Mouse (Mus musculus) heart, postnatal 4 days (tissue): ENCODE data around the gene Olfr1393. TPM values are rescaled to one million over a fixed set of nuclear protein-coding genes. Genes with fewer than 3 reads are reported as not detected.
"Not testable (repeated sequence)": the region's sequence is repeated elsewhere in the genome, so short reads cannot be mapped to it uniquely, and the experiment has no call there.

Source experiments
- DNase-seq: peaks from one replicate; pipeline ENCODE4 v3.0.0; 2021
- total RNA-seq, 2 experiments: library from RNA; stranded (reverse); gene quantifications; 2 replicates each; pipeline ENCODE4 v1.2.3; 2021

The Olfr1393 gene
- total RNA-seq, 2 experiments from 2014 or later, result 0.23 to 0.33 TPM

DNA sequence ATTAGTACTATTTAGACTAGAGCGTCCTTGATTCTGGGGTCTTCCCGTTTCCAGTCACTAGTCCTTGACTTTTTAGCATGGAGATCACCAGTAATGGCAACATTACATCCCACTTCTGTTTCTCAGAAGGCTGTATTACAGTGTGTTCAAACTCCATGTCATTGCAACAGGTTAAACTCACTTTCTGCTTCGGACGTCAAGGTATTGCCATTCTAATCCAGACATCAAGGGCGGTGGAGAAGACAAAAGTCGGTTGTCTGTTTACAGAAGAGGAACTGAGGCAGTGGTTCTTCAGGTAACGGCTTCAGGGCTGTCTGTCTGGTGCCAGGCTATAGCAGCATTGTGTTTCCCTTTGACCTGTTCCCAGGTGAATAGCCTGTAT is 26.7 kb upstream of the Olfr1393 start:
- DNase-seq, result no peak

DNA sequence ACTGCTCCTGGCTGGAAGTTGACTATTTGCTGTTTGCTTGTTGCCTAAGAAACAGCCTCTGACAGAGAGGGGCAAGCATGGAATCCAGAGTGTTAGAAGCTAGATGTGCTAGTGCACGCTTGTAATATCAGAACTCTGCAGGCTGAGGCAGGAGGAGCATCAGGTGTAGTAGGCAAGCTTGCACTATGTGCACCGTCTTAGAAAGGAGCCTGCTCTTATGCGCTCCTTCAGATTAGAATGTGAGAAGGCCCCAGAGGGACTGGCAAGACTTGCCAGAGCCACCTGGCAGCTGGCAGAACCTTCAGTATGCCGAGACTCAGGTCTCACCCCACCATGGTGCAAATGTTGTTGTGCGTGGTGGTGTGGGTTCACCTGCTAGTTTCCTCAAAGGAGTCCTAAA is 26.1 kb upstream of the Olfr1393 start:
- DNase-seq, result no peak

DNA sequence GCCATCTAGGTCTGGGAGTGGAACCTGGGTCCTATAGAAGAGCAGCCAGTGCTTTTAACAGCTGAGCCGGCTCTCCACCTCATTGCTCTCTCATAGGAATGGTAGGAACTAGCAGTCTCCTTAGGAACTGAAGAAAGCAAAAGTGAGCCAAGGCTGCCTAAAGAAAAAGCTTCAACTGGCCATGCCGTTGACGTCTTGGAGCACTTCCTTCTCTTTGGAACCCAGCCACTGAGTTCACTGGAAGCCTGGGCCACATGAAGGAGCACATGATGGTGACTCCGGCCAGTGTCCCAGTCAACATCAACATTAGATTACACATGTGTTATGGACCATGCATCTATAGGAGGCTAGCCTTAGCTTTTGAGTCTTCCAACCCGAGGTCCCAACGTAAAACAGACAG is 25.1 kb upstream of the Olfr1393 start:
- DNase-seq, result no peak

DNA sequence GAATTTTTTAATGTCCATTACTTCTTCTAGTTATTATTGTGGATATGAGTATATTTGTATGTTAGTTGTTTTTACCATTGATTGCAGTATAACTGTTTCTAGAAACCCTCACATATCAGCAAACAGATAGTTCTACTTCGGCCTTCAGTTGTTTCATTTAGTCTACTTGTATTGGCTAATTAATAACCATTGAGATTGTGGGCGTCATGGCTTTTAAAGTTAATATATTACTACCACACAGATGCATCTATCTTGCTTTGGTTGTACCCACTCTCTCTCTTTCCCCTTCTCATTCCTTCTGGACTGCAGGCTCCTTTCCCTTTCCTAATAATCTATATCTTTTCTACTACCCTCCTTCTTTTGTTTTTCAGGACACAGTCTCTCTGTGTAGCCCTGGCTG is 18.8 kb upstream of the Olfr1393 start:
- DNase-seq, result no peak

DNA sequence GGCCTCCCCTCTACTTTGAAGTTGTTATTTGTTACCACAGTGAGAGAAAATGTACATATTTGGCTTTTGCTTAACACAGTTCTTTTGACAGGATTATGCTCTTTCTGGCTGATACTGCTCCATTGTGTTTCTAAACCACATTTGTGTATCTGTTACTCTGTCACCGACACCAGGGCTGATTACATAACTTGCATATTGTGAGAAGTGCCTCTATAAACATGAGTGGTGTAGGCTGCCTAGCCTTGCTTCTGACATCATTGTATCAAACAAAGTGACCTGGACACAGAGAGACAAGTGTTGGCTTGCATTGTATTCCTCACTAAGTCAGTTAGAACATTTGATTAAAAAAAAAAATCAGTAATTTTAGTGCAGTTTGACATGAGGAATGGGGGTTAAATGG is 18.3 kb upstream of the Olfr1393 start:
- no peak for DNase-seq

DNA sequence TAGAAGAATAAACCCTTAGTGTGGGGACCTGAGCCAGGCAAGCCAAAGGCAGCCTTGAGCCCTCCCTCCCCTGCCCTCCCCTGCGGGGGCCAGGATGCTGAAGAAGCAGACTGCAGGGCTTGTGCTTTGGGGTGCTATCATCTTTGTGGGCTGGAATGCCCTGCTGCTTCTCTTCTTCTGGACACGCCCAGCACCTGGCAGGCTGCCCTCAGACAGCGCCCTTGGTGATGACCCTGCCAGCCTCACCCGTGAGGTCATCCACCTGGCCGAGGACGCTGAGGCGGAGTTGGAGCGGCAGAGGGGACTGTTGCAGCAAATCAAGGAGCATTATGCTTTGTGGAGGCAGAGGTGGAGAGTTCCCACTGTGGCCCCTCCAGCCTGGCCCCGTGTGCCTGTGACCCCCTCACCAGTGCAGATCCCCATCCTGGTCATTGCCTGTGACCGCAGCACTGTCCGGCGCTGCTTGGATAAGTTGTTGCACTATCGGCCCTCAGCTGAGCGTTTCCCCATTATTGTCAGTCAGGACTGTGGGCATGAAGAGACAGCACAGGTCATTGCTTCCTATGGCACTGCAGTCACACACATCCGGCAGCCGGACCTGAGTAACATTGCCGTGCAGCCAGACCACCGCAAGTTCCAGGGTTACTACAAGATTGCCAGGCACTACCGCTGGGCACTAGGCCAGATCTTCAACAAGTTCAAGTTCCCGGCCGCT is 17.3 kb upstream of the Olfr1393 start:
- peak; percentile 86 for DNase-seq

DNA sequence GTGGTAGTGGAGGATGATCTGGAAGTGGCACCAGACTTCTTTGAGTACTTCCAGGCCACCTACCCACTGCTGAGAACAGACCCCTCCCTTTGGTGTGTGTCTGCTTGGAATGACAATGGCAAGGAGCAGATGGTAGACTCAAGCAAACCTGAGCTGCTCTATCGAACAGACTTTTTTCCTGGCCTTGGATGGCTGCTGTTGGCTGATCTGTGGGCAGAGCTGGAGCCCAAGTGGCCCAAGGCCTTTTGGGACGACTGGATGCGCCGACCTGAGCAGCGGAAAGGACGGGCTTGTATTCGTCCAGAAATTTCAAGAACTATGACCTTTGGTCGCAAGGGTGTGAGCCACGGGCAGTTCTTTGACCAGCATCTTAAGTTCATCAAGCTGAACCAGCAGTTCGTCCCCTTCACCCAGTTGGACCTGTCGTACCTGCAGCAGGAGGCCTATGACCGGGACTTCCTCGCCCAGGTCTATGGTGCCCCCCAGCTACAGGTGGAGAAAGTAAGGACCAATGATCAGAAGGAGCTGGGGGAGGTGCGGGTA is 16.7 kb upstream of the Olfr1393 start:
- DNase-seq, result no peak

DNA sequence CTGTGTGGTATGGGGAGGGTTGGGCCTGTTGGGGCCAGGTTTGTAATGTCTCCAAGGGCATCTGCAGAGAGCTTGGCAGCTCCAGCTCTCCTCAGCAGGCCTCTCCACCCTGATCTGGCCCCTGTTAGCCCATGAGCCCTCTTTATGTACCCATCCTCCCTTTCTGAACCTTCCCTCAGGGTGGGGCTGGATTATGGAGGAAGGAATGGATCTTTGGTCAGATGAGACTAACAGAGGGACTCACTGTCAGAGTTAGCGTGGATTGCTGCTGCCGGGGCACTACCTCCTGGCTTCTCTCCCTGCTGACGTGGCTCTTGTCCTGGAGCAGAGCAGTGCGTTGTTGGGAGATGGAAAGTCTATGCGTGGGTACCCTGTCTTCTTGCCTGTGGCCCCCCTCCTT is 15.8 kb upstream of the Olfr1393 start:
- DNase-seq, result no peak

DNA sequence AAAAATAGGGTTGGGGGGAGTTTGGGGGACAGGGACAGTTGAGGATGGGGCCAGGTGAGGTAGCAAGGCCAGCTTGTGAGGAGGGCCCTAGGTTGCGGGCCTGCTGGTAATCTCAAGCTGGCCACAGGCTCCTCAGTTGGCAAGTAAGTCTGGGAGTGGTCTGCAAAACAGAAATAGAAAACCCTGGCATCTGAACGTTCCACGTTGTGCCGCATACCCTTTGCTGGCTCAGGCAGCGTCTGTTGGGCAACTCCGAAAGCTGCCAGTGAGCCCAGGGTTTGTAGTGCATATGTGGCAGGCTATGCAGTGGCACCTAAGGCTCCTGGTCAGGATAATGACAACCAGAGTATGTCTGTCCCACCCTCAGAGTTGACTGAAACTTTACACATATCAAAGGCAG is 15.0 kb upstream of the Olfr1393 start:
- no peak for DNase-seq

DNA sequence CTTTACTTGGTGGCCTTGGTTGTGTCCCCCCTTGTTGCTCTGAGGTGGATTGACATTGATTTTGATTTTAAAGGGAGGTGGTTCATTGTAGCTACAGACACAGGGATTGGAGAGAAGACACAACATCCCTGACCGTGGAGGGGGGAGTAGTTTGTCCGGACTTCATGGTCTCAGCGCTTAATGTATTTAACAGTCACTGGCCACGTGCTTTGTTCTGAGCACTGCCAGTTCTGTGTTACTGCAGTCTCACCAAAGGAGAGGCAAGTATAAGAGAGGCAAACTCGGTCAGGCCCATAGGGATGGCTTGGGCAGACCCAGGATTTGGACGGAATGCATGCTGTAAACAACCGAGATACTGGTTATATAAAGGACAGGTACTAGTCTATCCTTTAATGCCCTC is 14.0 kb upstream of the Olfr1393 start:
- no peak for DNase-seq

DNA sequence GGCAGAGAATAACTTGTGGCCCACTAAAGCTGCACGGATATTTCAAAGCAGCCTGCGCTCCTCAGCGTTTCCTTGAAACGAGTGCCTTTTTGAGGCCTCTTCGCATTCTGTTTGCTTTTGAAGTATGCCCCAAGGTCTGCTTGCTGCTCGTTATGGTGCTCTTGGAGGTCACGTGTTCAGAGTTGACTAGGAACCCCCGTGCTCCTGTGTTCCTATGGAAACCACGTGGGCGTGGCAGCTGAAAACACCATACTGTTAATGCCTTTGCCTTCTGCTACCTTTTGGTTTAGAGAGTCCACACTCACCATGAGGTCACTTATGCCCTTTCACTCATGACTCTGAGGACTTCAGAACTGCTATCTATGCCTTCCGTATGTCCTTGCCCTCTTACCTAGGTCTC is 13.5 kb upstream of the Olfr1393 start:
- DNase-seq, result no peak

DNA sequence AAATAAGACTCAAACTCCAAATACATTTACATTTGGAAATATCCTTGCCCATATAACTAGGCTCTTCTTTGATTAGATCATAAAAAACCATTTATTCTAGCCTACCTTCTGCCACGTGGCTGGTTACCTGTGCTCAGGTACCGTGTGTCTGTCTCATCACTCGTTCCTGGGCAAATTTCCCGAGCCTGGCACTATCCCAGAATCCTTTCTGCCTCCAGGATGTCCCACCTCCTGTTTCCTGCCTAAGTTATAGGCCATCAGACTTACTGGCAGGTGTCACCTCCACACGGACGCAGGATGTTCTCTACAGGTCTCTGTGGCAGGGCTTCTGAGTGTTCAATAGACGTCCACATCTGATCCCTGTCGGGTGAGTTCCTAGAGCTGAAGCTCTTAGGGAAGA is 13.0 kb upstream of the Olfr1393 start:
- DNase-seq, result no peak

DNA sequence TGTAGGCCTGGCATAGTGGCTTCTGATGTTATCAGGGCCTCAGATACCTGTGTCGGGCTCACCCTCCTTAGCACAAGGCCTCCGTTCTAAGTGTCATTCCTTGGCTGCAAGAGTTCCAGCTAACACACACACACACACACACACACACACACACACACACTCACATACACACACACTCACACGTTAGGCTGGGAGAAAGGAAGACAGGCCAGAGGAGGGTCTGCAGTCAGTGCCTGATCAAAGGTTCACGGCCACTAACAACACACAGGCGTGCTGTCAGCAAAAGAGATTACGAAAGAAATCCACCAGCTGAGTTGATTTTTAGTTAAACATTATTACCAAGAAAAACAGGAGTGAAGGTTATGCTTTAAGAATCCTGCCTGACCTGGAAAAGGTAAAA is 11.4 kb upstream of the Olfr1393 start:
- DNase-seq, result no peak

DNA sequence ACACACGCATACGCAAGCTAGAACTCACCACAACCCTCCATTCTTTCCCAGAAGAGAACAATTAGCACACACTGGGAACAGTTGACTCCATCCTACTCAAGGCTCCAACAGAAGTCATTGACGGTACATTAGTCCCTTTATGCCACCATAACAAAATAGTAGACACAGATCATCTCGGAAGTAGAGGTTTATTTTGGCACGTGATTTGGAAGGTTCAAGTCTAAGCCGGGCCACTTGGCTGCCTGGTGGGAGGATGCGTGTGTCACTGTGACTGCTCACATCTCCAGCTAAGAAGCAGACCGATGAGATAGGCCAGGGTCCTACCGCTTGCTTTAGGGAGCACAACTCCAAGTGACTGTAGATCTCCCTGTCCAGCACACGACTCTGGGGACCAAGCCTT is 10.8 kb upstream of the Olfr1393 start:
- DNase-seq, result no peak

DNA sequence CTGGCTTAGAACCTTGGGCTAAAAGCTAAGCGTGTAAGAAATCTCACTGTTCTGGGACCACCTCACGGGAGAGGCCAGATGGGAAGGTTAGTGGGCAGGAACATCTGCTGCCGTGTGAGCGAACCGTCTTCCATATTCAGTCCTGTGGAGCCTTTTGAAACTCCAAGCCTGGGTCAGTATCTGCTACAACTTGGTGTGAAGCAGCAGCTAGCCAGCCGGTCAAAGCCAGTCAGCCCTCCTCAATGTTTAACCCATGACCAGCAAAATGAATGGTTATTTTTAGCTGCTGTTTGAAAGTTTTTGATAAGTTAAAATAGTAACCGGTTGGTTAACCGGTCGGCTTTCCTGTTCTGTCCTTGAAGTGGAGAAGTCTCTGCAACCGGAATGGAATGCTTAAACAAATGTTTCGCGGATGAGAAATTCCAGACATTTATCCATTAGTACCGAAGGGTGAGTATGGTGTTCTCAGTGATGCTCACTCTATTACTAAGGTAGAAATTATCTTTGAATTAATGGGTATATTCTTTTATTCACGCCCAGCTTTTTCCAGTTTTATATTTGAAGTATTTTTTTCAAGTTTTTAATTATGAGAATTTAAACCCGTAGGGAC is 10.0 kb upstream of the Olfr1393 start:
- DNase-seq, result peak; percentile 42

DNA sequence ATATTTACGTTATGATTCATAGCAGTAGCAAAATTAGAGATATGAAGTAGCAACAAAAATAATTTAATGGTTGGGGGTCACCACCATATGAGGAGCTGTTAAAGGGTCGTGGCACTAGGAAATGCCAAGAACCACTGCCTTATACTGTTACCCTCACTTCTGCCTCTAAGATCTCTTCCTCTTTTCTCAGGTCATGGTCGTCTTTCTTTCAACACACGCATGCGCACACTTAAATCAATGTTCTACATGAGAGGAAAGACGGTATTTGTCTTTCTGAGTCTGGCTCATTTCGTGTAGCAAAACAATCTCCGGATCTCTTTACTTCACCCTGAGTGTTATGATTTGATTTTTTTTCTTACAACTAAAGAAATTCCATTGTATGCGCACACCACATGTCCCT is 8.3 kb upstream of the Olfr1393 start:
- DNase-seq, result no peak

DNA sequence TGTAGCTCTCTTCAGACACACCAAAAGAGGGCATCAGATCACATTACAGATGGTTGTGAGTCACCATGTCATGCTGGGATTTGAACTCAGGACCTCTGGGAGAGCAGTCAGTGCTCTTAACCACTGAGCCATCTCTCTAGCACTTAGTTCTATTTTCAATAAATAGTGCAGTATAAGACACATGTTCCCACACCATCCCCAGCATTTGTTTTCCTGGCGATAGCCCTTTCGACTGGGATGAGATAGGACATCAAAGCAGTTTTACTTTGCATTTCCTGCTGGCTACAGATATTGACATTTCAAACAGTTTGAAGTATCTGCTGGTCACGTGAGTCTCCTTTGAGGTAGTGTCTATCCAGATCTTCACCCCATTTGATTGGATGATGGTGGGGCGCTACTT is 7.7 kb upstream of the Olfr1393 start:
- DNase-seq, result no peak

DNA sequence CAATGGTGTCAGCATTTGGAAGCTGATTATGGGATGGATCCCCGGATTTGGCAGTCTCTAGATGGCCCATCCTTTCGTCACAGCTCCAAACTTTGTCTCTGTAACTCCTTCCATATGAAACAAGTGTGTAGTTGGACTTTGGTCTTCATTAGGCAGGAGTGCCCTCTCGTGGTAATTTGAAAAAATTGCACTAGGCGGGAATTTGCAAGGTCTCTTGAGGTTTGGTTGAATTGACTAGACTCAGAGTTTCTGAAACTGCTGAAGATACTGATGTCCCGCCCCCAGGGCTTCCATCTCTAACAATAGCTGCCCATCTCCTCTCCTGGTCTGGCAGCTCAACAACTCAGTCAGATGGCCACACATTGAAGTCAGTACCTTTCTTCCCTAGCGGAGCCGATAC is 6.8 kb upstream of the Olfr1393 start:
- DNase-seq, result peak; percentile 59

DNA sequence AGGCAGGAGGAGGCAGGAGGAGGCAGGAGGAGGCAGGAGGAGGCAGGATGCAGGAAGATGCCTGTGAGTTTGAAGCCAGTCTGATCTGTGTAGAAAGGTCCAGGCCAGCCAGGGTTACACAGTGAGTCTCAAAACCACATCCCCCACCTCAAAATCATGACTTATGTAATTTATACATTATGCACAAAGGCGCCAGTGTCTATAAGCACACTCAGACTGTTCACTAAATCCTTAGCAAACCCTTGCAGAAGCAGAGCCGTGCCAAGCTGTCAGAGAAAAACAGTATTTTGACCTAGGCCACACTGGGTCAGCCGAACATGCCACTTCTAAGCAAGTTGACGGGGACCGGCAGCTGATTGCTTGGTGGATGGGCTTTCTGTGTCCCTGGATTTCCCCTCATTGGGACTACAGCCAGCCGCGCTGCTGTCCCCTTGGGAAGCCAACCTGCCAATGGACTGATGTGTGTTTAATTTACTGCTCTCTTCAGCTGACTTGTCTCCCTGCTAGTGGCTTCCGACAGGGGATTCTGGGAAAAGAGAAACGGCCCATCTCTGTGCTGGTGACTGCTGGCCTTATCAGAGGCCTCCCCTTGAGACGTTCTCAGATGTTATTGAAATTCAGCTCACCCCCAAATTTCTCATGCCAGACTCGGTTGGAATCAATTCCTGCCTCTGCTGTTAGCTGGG is 4.1 kb upstream of the Olfr1393 start:
- DNase-seq, result no peak

DNA sequence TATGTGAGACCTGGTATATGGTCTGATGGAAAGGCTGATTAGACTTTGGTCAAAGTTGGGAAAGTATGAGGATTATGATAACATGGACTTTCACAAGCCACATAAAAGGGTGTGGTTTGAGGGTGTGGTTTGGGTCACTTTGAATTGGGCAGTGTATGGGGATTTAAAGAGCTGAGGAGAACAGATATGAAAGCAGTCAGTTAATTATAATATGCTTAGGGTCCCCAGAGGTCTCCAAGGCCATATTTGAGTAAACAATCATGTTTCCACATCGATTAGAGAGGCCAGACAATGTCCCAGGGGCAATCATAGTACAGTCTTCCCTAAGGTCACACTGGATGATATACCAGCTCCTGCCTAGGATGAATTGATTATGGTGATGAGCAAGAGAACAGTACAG is 6.9 kb downstream of the Olfr1393 start, which contains the start of gene Olfr1392:
Gene Olfr1392 (plus strand): TSS at position 301 of the 400 bp plus-strand sequence.
- DNase-seq, result not testable (repeated sequence)

DNA sequence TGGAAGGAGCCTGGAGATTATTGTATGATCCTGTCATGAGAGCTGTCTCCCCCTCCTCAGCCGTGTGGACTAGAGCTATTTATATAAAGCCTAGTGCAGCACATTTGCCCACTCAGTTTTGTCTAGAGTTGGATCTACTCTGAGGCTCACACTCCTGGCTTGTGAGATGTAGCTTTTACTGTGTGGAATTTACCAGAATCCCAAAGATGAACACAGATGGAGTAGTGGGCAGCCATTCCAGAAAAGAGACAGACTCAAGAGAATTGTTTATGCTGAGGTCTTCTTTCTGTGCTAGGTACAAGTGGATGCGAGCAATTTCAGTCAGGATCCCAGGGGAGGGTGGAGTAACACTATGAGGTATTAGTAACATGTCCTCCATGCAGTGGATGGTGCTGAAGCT is 9.1 kb downstream of the Olfr1393 start:
- DNase-seq, result no peak

DNA sequence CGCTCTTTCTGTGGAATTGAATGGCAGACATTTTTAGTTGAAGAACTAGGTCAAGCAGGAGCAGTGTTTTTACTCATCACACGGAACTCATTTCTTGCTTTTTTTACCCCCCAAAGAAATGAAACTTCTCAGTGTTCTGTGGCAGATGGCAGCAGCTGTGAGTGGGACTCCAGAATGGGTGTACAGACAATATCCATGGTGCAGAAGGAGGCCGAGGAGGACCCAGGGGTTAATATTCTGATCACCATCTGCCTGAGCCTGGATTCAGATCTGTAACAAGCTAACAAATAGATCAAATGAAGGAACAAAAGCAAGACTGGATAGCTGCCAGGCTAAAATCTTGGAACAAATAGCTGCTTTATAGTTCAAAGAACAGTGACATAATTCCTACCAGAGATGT is 14.7 kb downstream of the Olfr1393 start:
- DNase-seq, result no peak

DNA sequence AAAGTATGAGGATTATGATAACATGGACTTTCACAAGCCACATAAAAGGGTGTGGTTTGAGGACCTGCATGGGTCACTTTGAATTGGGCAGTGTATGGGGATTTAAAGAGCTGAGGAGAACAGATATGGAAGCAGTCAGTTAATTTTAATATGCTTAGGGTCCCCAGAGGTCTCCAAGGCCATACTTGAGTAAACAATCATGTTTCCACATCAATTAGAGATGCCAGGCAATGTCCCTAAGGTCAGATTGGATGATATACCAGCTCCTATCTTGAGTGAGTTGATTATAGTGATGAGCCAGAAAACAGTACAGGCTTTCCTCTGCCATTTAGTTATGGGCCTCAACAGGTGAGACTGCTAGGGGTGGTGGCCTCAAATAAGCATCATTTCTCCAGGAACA is 26.3 kb downstream of the Olfr1393 start, which contains the start of gene Olfr10:
Gene Olfr10 (plus strand): TSS at position 301 of the 400 bp plus-strand sequence.
- DNase-seq, result no peak

DNA sequence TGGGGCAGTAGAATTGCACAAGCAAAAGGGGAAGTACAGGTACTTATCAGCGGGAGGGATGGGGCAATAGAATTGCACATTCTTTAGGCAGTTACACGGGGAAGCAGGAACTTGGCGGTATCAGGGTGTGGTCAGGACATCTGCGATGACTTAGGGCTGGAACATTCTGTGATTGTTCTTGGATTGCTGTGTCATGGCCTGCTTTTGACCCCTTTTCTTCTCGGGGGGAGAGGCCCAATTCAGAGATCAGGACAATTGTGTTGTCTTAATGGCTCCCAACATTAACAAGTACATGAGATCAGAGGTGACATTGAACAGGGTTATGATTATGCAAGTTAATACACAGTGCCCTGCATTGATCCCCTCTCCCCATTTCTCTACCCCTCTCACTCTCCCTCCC is 30.4 kb downstream of the Olfr1393 start:
- not testable (repeated sequence) for DNase-seq
